Mouse (Mus musculus): ENCODE results near the gene Mrpl12. TPM values are rescaled to one million over a fixed set of nuclear protein-coding genes. Genes with fewer than 3 reads are reported as not detected.

The Mrpl12 gene
- polyA plus RNA-seq, 1 experiment from 2014 or later: 171 TPM

GRCm38 (mm10) chr11:120518558-120518957 is 34.1 kb downstream of the Mrpl12 start:
- H3K36me3 ChIP-seq: no peaks in the 10 kb centered on the region
- peaks cover 21% of the 10 kb centered on the region for H3K4me1 ChIP-seq (replicated peaks)
- H3K27ac ChIP-seq: no peak overlapping the region
- H3K9me3 ChIP-seq: no peaks in the 10 kb centered on the region
- H3K27me3 ChIP-seq (ENCODE audit: insufficient read depth, poor library complexity, severe bottlenecking): peaks cover 5% of the 10 kb centered on the region; the same call in 1 of the 2 replicates
- 80% methylated on average over 6 of the region's 6 CpGs for WGBS
- DNase-seq (ENCODE audit: low spot score): no peak
- no peak overlapping the region for H3K4me3 ChIP-seq

- Histone ChIP-seq H3K9me3 (no peaks in the 10 kb centered on the region), H3K4me3 (no peak overlapping the region), H3K4me1 (replicated peaks) (peaks cover 21% of the 10 kb centered on the region), H3K36me3 (no peaks in the 10 kb centered on the region), H3K27me3 (ENCODE audit: insufficient read depth, poor library complexity, severe bottlenecking) (peaks cover 5% of the 10 kb centered on the region; the same call in 1 of the 2 replicates), H3K27ac (peak overlapping the region; percentile 59; the same call in 1 of the 2 replicates)
- 63% methylated on average over 9 of the region's 9 CpGs for WGBS
- no peak for DNase-seq (ENCODE audit: low spot score)
These were observed 35.3 kb downstream of the Mrpl12 start for GRCm38 (mm10) chr11:120519738-120520137.

- H3K9me3 ChIP-seq: no peaks in the 10 kb centered on the region
- H3K4me1 ChIP-seq (replicated peaks): peaks cover 19% of the 10 kb centered on the region
- no peak overlapping the region for H3K27ac ChIP-seq
- peaks cover 5% of the 10 kb centered on the region; the same call in 1 of the 2 replicates for H3K27me3 ChIP-seq (ENCODE audit: insufficient read depth, poor library complexity, severe bottlenecking)
- no peak overlapping the region for H3K4me3 ChIP-seq
- DNase-seq (ENCODE audit: low spot score): no peak
- 80% methylated on average over 9 of the region's 9 CpGs for WGBS
- H3K36me3 ChIP-seq: no peaks in the 10 kb centered on the region
These were observed 36.1 kb downstream of the Mrpl12 start for GRCm38 (mm10) chr11:120520498-120520897.

GRCm38 (mm10) chr11:120520967-120521540 is 36.6 kb downstream of the Mrpl12 start:
- DNase-seq (ENCODE audit: low spot score): no peak
- no peak overlapping the region for H3K27ac ChIP-seq
- H3K36me3 ChIP-seq: no peaks in the 10 kb centered on the region
- H3K4me1 ChIP-seq (replicated peaks): peaks cover 15% of the 10 kb centered on the region
- 83% methylated on average over 5 of the region's 5 CpGs for WGBS
- H3K9me3 ChIP-seq: no peaks in the 10 kb centered on the region
- H3K27me3 ChIP-seq (ENCODE audit: insufficient read depth, poor library complexity, severe bottlenecking): 0 out of 2 replicates have a peak, but pooled peaks cover 5% of the 10 kb centered on the region
- H3K4me3 ChIP-seq: no peak overlapping the region

- Histone ChIP-seq H3K36me3 (no peaks in the 10 kb centered on the region), H3K27me3 (ENCODE audit: insufficient read depth, poor library complexity, severe bottlenecking) (peaks cover 3% of the 10 kb centered on the region), H3K4me1 (replicated peaks) (peaks cover 15% of the 10 kb centered on the region), H3K27ac (no peak overlapping the region), H3K9me3 (no peaks in the 10 kb centered on the region), H3K4me3 (no peak overlapping the region)
- 88% methylated on average over 8 of the region's 8 CpGs for WGBS
- no peak for DNase-seq (ENCODE audit: low spot score)
These were observed 38.2 kb downstream of the Mrpl12 start for GRCm38 (mm10) chr11:120522581-120522980.

- Histone ChIP-seq H3K27ac (no peak overlapping the region), H3K4me1 (replicated peaks) (peaks cover 22% of the 10 kb centered on the region), H3K4me3 (no peak overlapping the region), H3K36me3 (no peaks in the 10 kb centered on the region), H3K27me3 (ENCODE audit: insufficient read depth, poor library complexity, severe bottlenecking) (peaks cover 37% of the 10 kb centered on the region), H3K9me3 (no peaks in the 10 kb centered on the region)
- 79% methylated on average over 2 of the region's 2 CpGs for WGBS
- DNase-seq (ENCODE audit: low spot score): no peak
These were observed 41.5 kb downstream of the Mrpl12 start for GRCm38 (mm10) chr11:120525959-120526358.

GRCm38 (mm10) chr11:120527690-120528354 is 43.4 kb downstream of the Mrpl12 start:
- Histone ChIP-seq H3K4me1 (replicated peaks) (peaks cover 28% of the 10 kb centered on the region), H3K36me3 (no peaks in the 10 kb centered on the region), H3K27me3 (ENCODE audit: insufficient read depth, poor library complexity, severe bottlenecking) (peaks cover 56% of the 10 kb centered on the region), H3K27ac (no peak overlapping the region), H3K4me3 (no peak overlapping the region), H3K9me3 (no peaks in the 10 kb centered on the region)
- 80% methylated on average over 9 of the region's 9 CpGs for WGBS
- DNase-seq (ENCODE audit: low spot score): no peak

GRCm38 (mm10) chr11:120528903-120529302 is 44.5 kb downstream of the Mrpl12 start:
- no peaks in the 10 kb centered on the region for H3K36me3 ChIP-seq
- DNase-seq (ENCODE audit: low spot score): no peak
- H3K4me3 ChIP-seq: no peak overlapping the region
- 45% methylated on average over 4 of the region's 4 CpGs for WGBS
- peaks cover 67% of the 10 kb centered on the region for H3K27me3 ChIP-seq (ENCODE audit: insufficient read depth, poor library complexity, severe bottlenecking)
- peaks cover 28% of the 10 kb centered on the region for H3K4me1 ChIP-seq (replicated peaks)
- H3K9me3 ChIP-seq: no peaks in the 10 kb centered on the region
- H3K27ac ChIP-seq: 0 out of 2 replicates have a peak overlapping the region, but pooled peaks have one; percentile 2

- Histone ChIP-seq H3K4me1 (replicated peaks) (peaks cover 28% of the 10 kb centered on the region), H3K27ac (peak within 1 kb of the TSS; percentile 66), H3K4me3 (peak within 1 kb of the TSS; percentile 52), H3K36me3 (no peaks in the 10 kb centered on the region), H3K9me3 (no peaks in the 10 kb centered on the region), H3K27me3 (ENCODE audit: insufficient read depth, poor library complexity, severe bottlenecking) (peaks cover 81% of the 10 kb centered on the region)
- 8% methylated on average over 62 of the region's 62 CpGs for WGBS
- DNase-seq (ENCODE audit: low spot score): peak; percentile 47
These were observed 45.9 kb downstream of the Mrpl12 start, which contains the start of gene Gcgr for GRCm38 (mm10) chr11:120530085-120530964. Gene Gcgr (plus strand): TSS chr11:120530699.

- peaks cover 82% of the 10 kb centered on the region for H3K27me3 ChIP-seq (ENCODE audit: insufficient read depth, poor library complexity, severe bottlenecking)
- no peak overlapping the region for H3K4me3 ChIP-seq
- peaks cover 28% of the 10 kb centered on the region for H3K4me1 ChIP-seq (replicated peaks)
- no peak for DNase-seq (ENCODE audit: low spot score)
- H3K36me3 ChIP-seq: no peaks in the 10 kb centered on the region
- 31% methylated on average over 9 of the region's 9 CpGs for WGBS
- no peak overlapping the region for H3K27ac ChIP-seq
- no peaks in the 10 kb centered on the region for H3K9me3 ChIP-seq
These were observed 47.2 kb downstream of the Mrpl12 start for GRCm38 (mm10) chr11:120531646-120532045.

- Histone ChIP-seq H3K27me3 (ENCODE audit: insufficient read depth, poor library complexity, severe bottlenecking) (peaks cover 69% of the 10 kb centered on the region), H3K4me1 (replicated peaks) (peaks cover 30% of the 10 kb centered on the region), H3K4me3 (no peak overlapping the region), H3K27ac (no peak overlapping the region), H3K36me3 (no peaks in the 10 kb centered on the region), H3K9me3 (no peaks in the 10 kb centered on the region)
- DNase-seq (ENCODE audit: low spot score): no peak
- 84% methylated on average over 8 of the region's 8 CpGs for WGBS
These were observed 49.7 kb downstream of the Mrpl12 start for GRCm38 (mm10) chr11:120534093-120534492.

GRCm38 (mm10) chr11:120535145-120535544 is 50.7 kb downstream of the Mrpl12 start:
- WGBS: 85% methylated on average over 3 of the region's 3 CpGs
- Histone ChIP-seq H3K9me3 (no peaks in the 10 kb centered on the region), H3K36me3 (no peaks in the 10 kb centered on the region), H3K27me3 (ENCODE audit: insufficient read depth, poor library complexity, severe bottlenecking) (peaks cover 58% of the 10 kb centered on the region), H3K27ac (no peak overlapping the region), H3K4me3 (no peak overlapping the region), H3K4me1 (replicated peaks) (peaks cover 34% of the 10 kb centered on the region)
- DNase-seq (ENCODE audit: low spot score): no peak
